Mouse (Mus musculus) liver, adult 2 months (tissue): Measurements from ENCODE around the gene Sox15. TPM values are rescaled to one million over a fixed set of nuclear protein-coding genes. Genes with fewer than 3 reads are reported as not detected.

Experiments
- DNase-seq: peaks from one replicate; pipeline ENCODE4 v3.0.0-alpha.2; 2011; ENCODE audit warnings: low read depth, low spot score; ENCODE audit errors: extremely low read depth
- H3K27ac ChIP-seq: fragments of 200-500 bp; replicated peaks from 2 replicates; pipeline ENCODE4 v1.5.1; 2012; ENCODE audit warnings: low read depth, mild to moderate bottlenecking, control low read depth, inconsistent platforms, low read length; ENCODE audit not compliant: insufficient read depth
- H3K27me3 ChIP-seq: fragments of 200-500 bp; 2 replicates; pipeline ENCODE4 v1.6.1; 2012; ENCODE audit warnings: mild to moderate bottlenecking, moderate library complexity, low read length, inconsistent platforms; ENCODE audit not compliant: control insufficient read depth, insufficient read depth
- H3K36me3 ChIP-seq: fragments of 200-500 bp; 2 replicates; pipeline ENCODE4 v1.6.1; 2012; ENCODE audit warnings: low read length, inconsistent platforms; ENCODE audit not compliant: control insufficient read depth, insufficient read depth
- H3K4me1 ChIP-seq: fragments of 200-500 bp; 2 replicates; pipeline ENCODE4 v1.6.1; 2011; ENCODE audit warnings: low read length; ENCODE audit not compliant: control insufficient read depth, insufficient read depth
- H3K4me3 ChIP-seq: fragments of 200-500 bp; 2 replicates; pipeline ENCODE4 v1.5.1; 2011; ENCODE audit warnings: low read depth, mild to moderate bottlenecking, control low read depth, low read length, moderate library complexity; ENCODE audit not compliant: insufficient read depth
- H3K79me2 ChIP-seq: fragments of 200-500 bp; 2 replicates; pipeline ENCODE4 v1.6.1; 2012; ENCODE audit warnings: inconsistent platforms, mild to moderate bottlenecking, low read length, moderate library complexity; ENCODE audit not compliant: control insufficient read depth, insufficient read depth
- H3K9ac ChIP-seq: fragments of 200-500 bp; 2 replicates; pipeline ENCODE4 v1.6.1; 2012; ENCODE audit warnings: low read depth, mild to moderate bottlenecking, control low read depth, inconsistent platforms, low read length
- CTCF ChIP-seq: fragments of 200-500 bp; IDR thresholded peaks from 2 replicates; pipeline ENCODE4 v1.5.1; 2011; ENCODE audit warnings: low read depth, low read length, control low read depth
- POLR2A ChIP-seq: fragments of 200-500 bp; IDR thresholded peaks from 2 replicates; pipeline ENCODE4 v1.6.1; 2011; ENCODE audit warnings: low read length, control low read depth; ENCODE audit not compliant: insufficient read depth; ENCODE audit errors: extremely low read depth
- WGBS: fragments of 180-500 bp; shearing (Covaris S2); methylation state at CpG from one replicate; pipeline ENCODE4 v1.1.7; 2018; 5-methylcytosine and 5-hydroxymethylcytosine counted together
- polyA plus RNA-seq: library from polyadenylated mRNA; depleted of rRNA; stranded (reverse); fragments of >200 nt; gene quantifications from 2 replicates; pipeline ENCODE4 v1.2.3, GENCODE M21; 2012; rRNA removed
- total RNA-seq: library from RNA; depleted of rRNA; stranded (reverse); fragments of >200 nt; gene quantifications from 2 replicates; pipeline ENCODE4 v1.2.3, GENCODE M21; 2014; rRNA removed

The Sox15 gene
- total and polyA plus RNA-seq, 2 experiments = 0.21 TPM; not detected in 1

DNA sequence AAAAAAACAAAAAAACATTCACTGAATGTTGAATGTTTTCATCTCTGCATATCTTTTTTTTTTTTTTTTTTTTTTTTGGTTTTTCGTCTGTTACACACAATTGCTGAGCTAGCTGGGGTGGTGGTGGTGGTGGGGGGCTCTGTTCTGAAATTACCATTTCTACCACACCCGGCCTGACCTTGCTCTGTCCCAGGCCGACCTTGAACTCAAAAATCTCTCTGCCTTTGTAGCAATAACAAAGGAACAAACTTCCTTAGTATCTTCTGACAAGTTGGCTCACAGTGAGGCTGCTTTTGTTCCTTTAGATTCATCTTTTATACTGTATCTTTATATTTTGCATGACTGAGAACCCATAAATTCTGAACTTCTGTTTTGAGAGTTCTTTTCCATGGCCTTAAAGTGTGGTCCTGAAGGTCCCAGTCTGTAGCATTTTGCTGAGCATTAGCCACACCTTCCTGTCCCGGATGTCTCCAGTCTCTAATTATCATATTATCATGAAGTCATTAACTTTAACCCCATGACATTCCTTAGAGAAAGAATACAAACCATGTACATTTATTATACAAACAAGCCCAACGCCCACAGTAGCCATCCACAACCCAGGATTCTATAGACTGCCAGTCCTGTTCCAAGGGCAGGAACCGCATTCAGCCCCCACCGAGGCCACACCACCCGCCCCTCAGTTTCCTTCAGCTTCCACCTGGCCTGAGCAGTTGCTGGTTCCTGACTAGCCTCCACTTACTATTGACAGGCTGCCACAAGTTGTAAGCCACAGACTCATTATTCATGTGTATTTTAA, 48.9 kb downstream of the Sox15 start:
- H3K4me1 ChIP-seq = no peaks in the 10 kb centered on the region
- no peak overlapping the region for H3K9ac ChIP-seq
- WGBS = 73% methylated on average over 8 of the region's 8 CpGs
- H3K4me3 ChIP-seq = no peak overlapping the region
- no peak overlapping the region for H3K27ac ChIP-seq
- DNase-seq = no peak
- H3K27me3 ChIP-seq = no peaks in the 10 kb centered on the region
- no peaks in the 10 kb centered on the region for H3K79me2 ChIP-seq
- no peaks in the 10 kb centered on the region for H3K36me3 ChIP-seq
- TF ChIP-seq CTCF = no peak
- no peak for TF ChIP-seq POLR2A

DNA sequence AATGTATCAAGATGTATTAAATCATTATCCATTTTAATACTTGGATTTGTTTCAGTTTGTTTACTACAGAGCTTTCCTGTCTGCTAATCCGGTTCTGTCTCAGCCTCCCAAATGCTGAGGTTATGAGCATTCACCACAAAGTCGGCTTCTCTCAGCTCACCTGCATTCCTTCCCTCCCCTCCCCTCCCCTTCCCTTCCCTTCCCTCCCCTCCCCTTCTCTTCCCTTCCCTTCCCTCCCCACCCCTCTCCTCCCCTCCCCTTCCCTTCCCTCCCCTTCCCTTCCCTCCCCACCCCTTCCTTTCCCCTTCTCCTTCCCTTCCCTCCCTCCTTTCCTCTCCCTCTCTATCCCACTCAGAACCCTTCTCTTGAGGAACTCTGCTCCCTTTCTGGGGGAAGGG, 49.5 kb downstream of the Sox15 start:
- no peak overlapping the region for H3K4me3 ChIP-seq
- no peak for DNase-seq
- H3K4me1 ChIP-seq = no peaks in the 10 kb centered on the region
- no peaks in the 10 kb centered on the region for H3K79me2 ChIP-seq
- no peaks in the 10 kb centered on the region for H3K36me3 ChIP-seq
- H3K27me3 ChIP-seq = no peaks in the 10 kb centered on the region
- TF ChIP-seq POLR2A (no peak), CTCF (no peak)
- H3K9ac ChIP-seq = no peak overlapping the region
- 55% methylated on average over 2 of the region's 2 CpGs for WGBS
- H3K27ac ChIP-seq = no peak overlapping the region

Other genes starting within 250 kb of the Sox15 start
Only the 30 nearest of the 34 such genes appear.
- gene Dnah2, start 106.2 kb upstream of the Sox15 start, total RNA-seq = under 0.01 and 0.09 TPM in 2 replicates
- 0.02 TPM in 2 replicates for gene Dnah2, start 106.2 kb upstream of the Sox15 start, polyA plus RNA-seq
- gene Efnb3, start 95.1 kb upstream of the Sox15 start, total RNA-seq = under 0.01 TPM in 1 of 2 replicates, not detected in the other
- 0.11 and 0.17 TPM in 2 replicates for gene Efnb3, start 95.1 kb upstream of the Sox15 start, polyA plus RNA-seq
- 5.6 and 6.4 TPM in 2 replicates for gene Wrap53, start 75.1 kb upstream of the Sox15 start, total RNA-seq
- gene Wrap53, start 75.1 kb upstream of the Sox15 start, polyA plus RNA-seq = 10.7 and 11.2 TPM in 2 replicates
- 3.7 and 6.2 TPM in 2 replicates for gene Trp53, start 75.0 kb upstream of the Sox15 start, total RNA-seq
- gene Trp53, start 75.0 kb upstream of the Sox15 start, polyA plus RNA-seq = 23.5 and 35.4 TPM in 2 replicates
- gene Atp1b2, start 49.4 kb upstream of the Sox15 start, total RNA-seq = 0.18 and 0.20 TPM in 2 replicates
- gene Atp1b2, start 49.4 kb upstream of the Sox15 start, polyA plus RNA-seq = 0.40 and 0.46 TPM in 2 replicates
- not detected in 2 replicates for gene Shbg, start 37.4 kb upstream of the Sox15 start, total RNA-seq
- 0.18 TPM in 1 of 2 replicates, not detected in the other for gene Shbg, start 37.4 kb upstream of the Sox15 start, polyA plus RNA-seq
- 12.3 and 19.4 TPM in 2 replicates for gene Sat2, start 33.3 kb upstream of the Sox15 start, total RNA-seq
- 10.8 and 12.8 TPM in 2 replicates for gene Sat2, start 33.3 kb upstream of the Sox15 start, polyA plus RNA-seq
- 18.1 and 19.9 TPM in 2 replicates for gene Fxr2, start 22.3 kb upstream of the Sox15 start, total RNA-seq
- gene Fxr2, start 22.3 kb upstream of the Sox15 start, polyA plus RNA-seq = 24.2 and 33.9 TPM in 2 replicates
- gene Mpdu1, start 7.3 kb downstream of the Sox15 start, total RNA-seq = 49.9 and 53.5 TPM in 2 replicates
- 100 and 115 TPM in 2 replicates for gene Mpdu1, start 7.3 kb downstream of the Sox15 start, polyA plus RNA-seq
- gene Cd68, start 10.8 kb downstream of the Sox15 start, total RNA-seq = 4.5 and 6.0 TPM in 2 replicates
- 6.1 and 14.8 TPM in 2 replicates for gene Cd68, start 10.8 kb downstream of the Sox15 start, polyA plus RNA-seq
- gene Eif4a1, start 17.1 kb downstream of the Sox15 start, total RNA-seq = 370 and 386 TPM in 2 replicates
- 184 and 221 TPM in 2 replicates for gene Eif4a1, start 17.1 kb downstream of the Sox15 start, polyA plus RNA-seq
- 26.2 and 31.9 TPM in 2 replicates for gene Senp3, start 26.8 kb downstream of the Sox15 start, total RNA-seq
- 17.5 and 25.8 TPM in 2 replicates for gene Senp3, start 26.8 kb downstream of the Sox15 start, polyA plus RNA-seq
- gene Tnfsf13, start 30.5 kb downstream of the Sox15 start, total RNA-seq = 1.0 and 1.4 TPM in 2 replicates
- 0.58 and 1.1 TPM in 2 replicates for gene Tnfsf13, start 30.5 kb downstream of the Sox15 start, polyA plus RNA-seq
- 2.6 and 3.0 TPM in 2 replicates for gene Tnfsf12, start 40.5 kb downstream of the Sox15 start, total RNA-seq
- 9.5 and 18.0 TPM in 2 replicates for gene Tnfsf12, start 40.5 kb downstream of the Sox15 start, polyA plus RNA-seq
- gene Tnfsfm13, start 40.8 kb downstream of the Sox15 start, total RNA-seq = 2.5 and 3.4 TPM in 2 replicates
- gene Tnfsfm13, start 40.8 kb downstream of the Sox15 start, polyA plus RNA-seq = 2.6 and 3.6 TPM in 2 replicates
- gene Polr2a, start 103.3 kb downstream of the Sox15 start, total RNA-seq = 10.0 and 12.6 TPM in 2 replicates
- 9.9 and 10.6 TPM in 2 replicates for gene Polr2a, start 103.3 kb downstream of the Sox15 start, polyA plus RNA-seq
- gene Slc35g3, start 106.7 kb downstream of the Sox15 start, total RNA-seq = not detected in 2 replicates
- gene Slc35g3, start 106.7 kb downstream of the Sox15 start, polyA plus RNA-seq = not detected in 2 replicates
- 2.6 and 4.4 TPM in 2 replicates for gene Zbtb4, start 110.6 kb downstream of the Sox15 start, total RNA-seq
- 8.2 and 9.7 TPM in 2 replicates for gene Zbtb4, start 110.6 kb downstream of the Sox15 start, polyA plus RNA-seq
- gene Chrnb1, start 140.6 kb downstream of the Sox15 start, total RNA-seq = 0.46 and 0.54 TPM in 2 replicates
- gene Chrnb1, start 140.6 kb downstream of the Sox15 start, polyA plus RNA-seq = 0.28 and 0.35 TPM in 2 replicates
- 0.18 and 0.20 TPM in 2 replicates for gene Fgf11, start 146.5 kb downstream of the Sox15 start, total RNA-seq
- gene Fgf11, start 146.5 kb downstream of the Sox15 start, polyA plus RNA-seq = 0.33 and 0.34 TPM in 2 replicates
- 2.3 and 2.4 TPM in 2 replicates for gene Tmem102, start 150.3 kb downstream of the Sox15 start, total RNA-seq
- gene Tmem102, start 150.3 kb downstream of the Sox15 start, polyA plus RNA-seq = 13.5 and 15.7 TPM in 2 replicates
- gene Gm39566, start 160.0 kb downstream of the Sox15 start, total RNA-seq = not detected in 2 replicates
- not detected in 2 replicates for gene Gm39566, start 160.0 kb downstream of the Sox15 start, polyA plus RNA-seq
- not detected in 2 replicates for gene Spem2, start 163.2 kb downstream of the Sox15 start, total RNA-seq
- gene Spem2, start 163.2 kb downstream of the Sox15 start, polyA plus RNA-seq = not detected in 2 replicates
- gene Spem1, start 166.9 kb downstream of the Sox15 start, total RNA-seq = not detected in 2 replicates
- gene Spem1, start 166.9 kb downstream of the Sox15 start, polyA plus RNA-seq = 0.09 TPM in 1 of 2 replicates, not detected in the other
- 0.18 and 0.34 TPM in 2 replicates for gene Nlgn2, start 182.5 kb downstream of the Sox15 start, total RNA-seq
- 0.93 and 1.9 TPM in 2 replicates for gene Nlgn2, start 182.5 kb downstream of the Sox15 start, polyA plus RNA-seq
- gene Tmem256, start 183.2 kb downstream of the Sox15 start, total RNA-seq = 326 and 353 TPM in 2 replicates
- 284 and 370 TPM in 2 replicates for gene Tmem256, start 183.2 kb downstream of the Sox15 start, polyA plus RNA-seq
- gene Plscr3, start 191.1 kb downstream of the Sox15 start, total RNA-seq = 1.5 and 2.6 TPM in 2 replicates
- gene Plscr3, start 191.1 kb downstream of the Sox15 start, polyA plus RNA-seq = 18.5 and 19.3 TPM in 2 replicates
- 0.07 and 0.18 TPM in 2 replicates for gene Tnk1, start 203.4 kb downstream of the Sox15 start, total RNA-seq
- 0.17 TPM in 2 replicates for gene Tnk1, start 203.4 kb downstream of the Sox15 start, polyA plus RNA-seq
- not detected in 2 replicates for gene Tmem95, start 222.7 kb downstream of the Sox15 start, total RNA-seq
- gene Tmem95, start 222.7 kb downstream of the Sox15 start, polyA plus RNA-seq = not detected in 2 replicates
- 0.65 and 1.0 TPM in 2 replicates for gene Kctd11, start 226.1 kb downstream of the Sox15 start, total RNA-seq
- 0.68 and 1.6 TPM in 2 replicates for gene Kctd11, start 226.1 kb downstream of the Sox15 start, polyA plus RNA-seq